Mouse (Mus musculus) heart, embryonic 16.5 days (tissue): ENCODE measurements around the gene Med13l. TPM values are rescaled to one million over a fixed set of nuclear protein-coding genes. Genes with fewer than 3 reads are reported as not detected.

Source experiments
- ATAC-seq: fragments of 200-750 bp; cut with Nextera tagmentation; replicated peaks from 2 replicates; pipeline ENCODE4 v1.8.0; 2017; ENCODE audit warnings: moderate number of reproducible peaks; ENCODE audit not compliant: insufficient read depth, low FRiP score; ENCODE audit errors: extremely low read depth
- H3K27ac ChIP-seq: fragments of 300-500 bp; sonication (generic); 2 replicates; pipeline ENCODE4 v1.5.1; 2014; ENCODE audit warnings: mild to moderate bottlenecking, low read length, control low read depth, moderate library complexity
- H3K27me3 ChIP-seq: fragments of 300-500 bp; sonication (generic); 2 replicates; pipeline ENCODE4 v1.6.1; 2014; ENCODE audit warnings: low read length, mixed read lengths; ENCODE audit not compliant: control insufficient read depth, insufficient read depth
- H3K36me3 ChIP-seq: fragments of 300-500 bp; sonication (generic); 2 replicates; pipeline ENCODE4 v1.6.1; 2014; ENCODE audit not compliant: control insufficient read depth, insufficient read depth
- H3K4me1 ChIP-seq: fragments of 300-500 bp; sonication (generic); 2 replicates; pipeline ENCODE4 v1.6.1; 2014; ENCODE audit warnings: low read length, mixed read lengths; ENCODE audit not compliant: control insufficient read depth, insufficient read depth
- H3K4me2 ChIP-seq: fragments of 300-500 bp; sonication (generic); 2 replicates; pipeline ENCODE4 v1.6.1; 2014; ENCODE audit warnings: low read depth, mild to moderate bottlenecking, control low read depth, low read length
- H3K4me3 ChIP-seq: fragments of 300-500 bp; sonication (generic); 2 replicates; pipeline ENCODE4 v1.5.1; 2014; ENCODE audit warnings: mild to moderate bottlenecking, control low read depth, low read length
- H3K9ac ChIP-seq: fragments of 300-500 bp; sonication (generic); 2 replicates; pipeline ENCODE4 v1.6.1; 2014; ENCODE audit warnings: low read length, control low read depth
- H3K9me3 ChIP-seq: fragments of 300-500 bp; sonication (generic); replicated peaks from 2 replicates; pipeline ENCODE4 v1.6.1; 2016; ENCODE audit warnings: low read length; ENCODE audit not compliant: control insufficient read depth
- whole genome bisulfite sequencing: fragments of 180-500 bp; shearing (Covaris S2); extraction: QIAGEN DNeasy Blood & Tissue Kit; methylation state at CpG from one replicate; pipeline ENCODE4 v1.1.7; 2014; 5-methylcytosine and 5-hydroxymethylcytosine counted together
- polyA plus RNA-seq: library from polyadenylated mRNA; unstranded; fragments of >200 nt; fragmentation: Nextera tagmentation; extraction: Ambion mirVana; gene quantifications from 2 replicates; pipeline ENCODE4 v1.2.1, GENCODE M21; 2015

Med13l gene
- polyA plus RNA-seq, 1 experiment from 2014 or later, result 6.7 TPM

GRCm38 (mm10) chr5:118734455-118734854 is 174.0 kb downstream of the Med13l start:
- WGBS, result 84% methylated on average over 9 of the region's 9 CpGs
- peaks cover 26% of the 10 kb centered on the region for H3K36me3 ChIP-seq

GRCm38 (mm10) chr5:118735738-118736137 is 175.3 kb downstream of the Med13l start:
- 92% methylated on average over 8 of the region's 8 CpGs for WGBS
- Histone ChIP-seq H3K36me3 (peaks cover 27% of the 10 kb centered on the region), H3K27me3 (no peaks in the 10 kb centered on the region), H3K9ac (no peak overlapping the region), H3K9me3 (peaks cover 6% of the 10 kb centered on the region), H3K4me3 (no peak overlapping the region), H3K4me2 (no peak overlapping the region), H3K4me1 (no peaks in the 10 kb centered on the region), H3K27ac (no peak overlapping the region)
- ATAC-seq, result no peak

More at GRCm38 (mm10) chr5:118734455-118734854, 174.0 kb downstream of the Med13l start:
- Histone ChIP-seq H3K27me3 (no peaks in the 10 kb centered on the region), H3K4me3 (no peak overlapping the region), H3K4me2 (no peak overlapping the region), H3K4me1 (no peaks in the 10 kb centered on the region), H3K9ac (no peak overlapping the region), H3K27ac (no peak overlapping the region), H3K9me3 (no peaks in the 10 kb centered on the region)
- ATAC-seq, result no peak

GRCm38 (mm10) chr5:118737548-118737947 is 177.1 kb downstream of the Med13l start:
- Histone ChIP-seq H3K9ac (no peak overlapping the region), H3K27ac (no peak overlapping the region), H3K4me2 (no peak overlapping the region), H3K4me3 (no peak overlapping the region), H3K4me1 (no peaks in the 10 kb centered on the region), H3K27me3 (no peaks in the 10 kb centered on the region), H3K9me3 (peaks cover 6% of the 10 kb centered on the region), H3K36me3 (peaks cover 39% of the 10 kb centered on the region)
- 43% methylated on average over 1 of the region's 1 CpGs for WGBS
- peak; percentile 55 for ATAC-seq

GRCm38 (mm10) chr5:118743067-118743466 is 182.6 kb downstream of the Med13l start:
- peaks cover 46% of the 10 kb centered on the region for H3K36me3 ChIP-seq
- ATAC-seq, result no peak
- 82% methylated on average over 2 of the region's 2 CpGs for WGBS

GRCm38 (mm10) chr5:118747026-118747425 is 186.5 kb downstream of the Med13l start:
- H3K9me3 ChIP-seq, result no peaks in the 10 kb centered on the region
- peaks cover 57% of the 10 kb centered on the region for H3K36me3 ChIP-seq
- H3K4me2 ChIP-seq, result no peak overlapping the region
- no peak overlapping the region for H3K4me3 ChIP-seq
- 82% methylated on average over 10 of the region's 10 CpGs for WGBS
- ATAC-seq, result no peak
- no peaks in the 10 kb centered on the region for H3K4me1 ChIP-seq
- H3K27ac ChIP-seq, result no peak overlapping the region
- H3K27me3 ChIP-seq, result no peaks in the 10 kb centered on the region
- H3K9ac ChIP-seq, result no peak overlapping the region

More at GRCm38 (mm10) chr5:118743067-118743466, 182.6 kb downstream of the Med13l start:
- no peak overlapping the region for H3K4me2 ChIP-seq
- H3K9ac ChIP-seq, result no peak overlapping the region
- no peaks in the 10 kb centered on the region for H3K4me1 ChIP-seq
- H3K27me3 ChIP-seq, result no peaks in the 10 kb centered on the region
- H3K9me3 ChIP-seq, result peaks cover 6% of the 10 kb centered on the region
- no peak overlapping the region for H3K27ac ChIP-seq
- no peak overlapping the region for H3K4me3 ChIP-seq

GRCm38 (mm10) chr5:118751446-118752179 is 191.1 kb downstream of the Med13l start:
- H3K27me3 ChIP-seq, result no peaks in the 10 kb centered on the region
- ATAC-seq, result no peak
- no peaks in the 10 kb centered on the region for H3K4me1 ChIP-seq
- H3K27ac ChIP-seq, result no peak overlapping the region
- H3K9me3 ChIP-seq, result no peaks in the 10 kb centered on the region
- no peak overlapping the region for H3K4me3 ChIP-seq
- H3K36me3 ChIP-seq, result peaks cover 51% of the 10 kb centered on the region
- no peak overlapping the region for H3K4me2 ChIP-seq
- H3K9ac ChIP-seq, result no peak overlapping the region
- WGBS, result 71% methylated on average over 13 of the region's 13 CpGs

- Histone ChIP-seq H3K4me1 (peaks cover 4% of the 10 kb centered on the region; the same call in 1 of the 2 replicates), H3K36me3 (peaks cover 53% of the 10 kb centered on the region), H3K4me2 (no peak overlapping the region), H3K9ac (no peak overlapping the region), H3K4me3 (no peak overlapping the region), H3K27ac (no peak overlapping the region), H3K9me3 (no peaks in the 10 kb centered on the region), H3K27me3 (no peaks in the 10 kb centered on the region)
- ATAC-seq, result no peak
- WGBS, result 67% methylated on average over 3 of the region's 3 CpGs
These were observed 192.4 kb downstream of the Med13l start for GRCm38 (mm10) chr5:118752868-118753267.

GRCm38 (mm10) chr5:118753471-118754044 is 193.1 kb downstream of the Med13l start:
- no peaks in the 10 kb centered on the region for H3K9me3 ChIP-seq
- WGBS, result 77% methylated on average over 10 of the region's 10 CpGs
- no peak overlapping the region for H3K4me3 ChIP-seq
- no peak overlapping the region for H3K9ac ChIP-seq
- H3K27ac ChIP-seq, result no peak overlapping the region
- ATAC-seq, result no peak
- H3K4me1 ChIP-seq, result peaks cover 4% of the 10 kb centered on the region; the same call in 1 of the 2 replicates
- no peaks in the 10 kb centered on the region for H3K27me3 ChIP-seq
- H3K36me3 ChIP-seq, result peaks cover 49% of the 10 kb centered on the region
- no peak overlapping the region for H3K4me2 ChIP-seq

- H3K9me3 ChIP-seq, result no peaks in the 10 kb centered on the region
- H3K36me3 ChIP-seq, result peaks cover 50% of the 10 kb centered on the region
- H3K4me2 ChIP-seq, result no peak overlapping the region
- no peak overlapping the region for H3K27ac ChIP-seq
- 87% methylated on average over 4 of the region's 4 CpGs for WGBS
- ATAC-seq, result no peak
- H3K4me1 ChIP-seq, result peaks cover 4% of the 10 kb centered on the region; the same call in 1 of the 2 replicates
- no peaks in the 10 kb centered on the region for H3K27me3 ChIP-seq
- no peak overlapping the region for H3K4me3 ChIP-seq
- no peak overlapping the region for H3K9ac ChIP-seq
These were observed 193.8 kb downstream of the Med13l start for GRCm38 (mm10) chr5:118754191-118754759.
